Mouse (Mus musculus) gastrocnemius, postnatal 36 days (tissue): ENCODE data around the gene Trim61. TPM values are rescaled to one million over a fixed set of nuclear protein-coding genes. Genes with fewer than 3 reads are reported as not detected.

ENCODE experiments used
- DNase-seq, 2 experiments: peaks; one replicate each; pipeline ENCODE4 v3.0.0; 2022
- intact Hi-C: fragments of 180-260 bp; cut with DNase I; formaldehyde crosslinking; loops from one replicate; pipeline ENCODE4 v1.15.1; 2025
- total RNA-seq, 2 experiments: library from RNA; stranded (reverse); gene quantifications; 2 replicates each; pipeline ENCODE4 v1.2.3; 2021

Trim61 gene
- total RNA-seq, 2 experiments from 2014 or later = not detected

- intact Hi-C loops = no loop called here
- no peak for DNase-seq
Measured at GRCm38 (mm10) chr8:64998806-64999365, 19.4 kb downstream of the Trim61 start.

- DNase-seq = no peak
- intact Hi-C loops = no loop called here
Measured at GRCm38 (mm10) chr8:64987731-64988130, 30.6 kb downstream of the Trim61 start, which contains the start of gene Trim75. TSS of gene Trim75 (minus strand) at chr8:64987831.

GRCm38 (mm10) chr8:64983150-64983897 is 35.0 kb downstream of the Trim61 start:
- intact Hi-C loops = no loop called here
- DNase-seq = no peak

Other genes with a start within 250 kb of the Trim61 start
- 1 to 10 TPM; 4.8 to 8.3 TPM for gene Klhl2, start 168.5 kb downstream of the Trim61 start, total RNA-seq
- gene Tmem192, start 71.3 kb downstream of the Trim61 start, total RNA-seq = 10 to 100 TPM; 14.7 to 17.3 TPM
- gene Trim75, start 30.7 kb downstream of the Trim61 start, total RNA-seq = not detected
- gene Trim60, start 61 bp upstream of the Trim61 start, total RNA-seq = not detected
- not detected for gene Apela, start 18.8 kb upstream of the Trim61 start, total RNA-seq
- not detected for gene Gm10663, start 56.5 kb upstream of the Trim61 start, total RNA-seq
- not detected for gene BC030870, start 111.0 kb upstream of the Trim61 start, total RNA-seq